Mouse (Mus musculus): ENCODE results near the gene Foxc2. TPM values are rescaled to one million over a fixed set of nuclear protein-coding genes. Genes with fewer than 3 reads are reported as not detected.

Gene Foxc2
- polyA plus RNA-seq, 1 experiment from 2014 or later = 42.5 TPM

- no peak for DNase-seq (ENCODE audit: low spot score)
- Histone ChIP-seq H3K36me3 (ENCODE audit: insufficient read depth, low read length) (no peaks in the 10 kb centered on the region), H3K4me1 (replicated peaks; ENCODE audit: insufficient read depth, low read length) (peaks cover 6% of the 10 kb centered on the region; the same call in 1 of the 2 replicates), H3K27me3 (ENCODE audit: insufficient read depth, low read length) (peaks cover 97% of the 10 kb centered on the region), H3K4me2 (ENCODE audit: low read length) (no peak overlapping the region), H3K9me3 (replicated peaks; ENCODE audit: low read length) (no peaks in the 10 kb centered on the region), H3K27ac (no peak overlapping the region), H3K4me3 (replicated peaks; ENCODE audit: low read depth, low read length) (no peak overlapping the region), H3K9ac (ENCODE audit: low read depth, low read length) (no peak overlapping the region)
- WGBS = 2% methylated on average over 10 of the region's 10 CpGs
- TF ChIP-seq CTCF (IDR thresholded peaks at IDR 0.05; ENCODE audit: low read depth) = no peak
- ATAC-seq (replicated peaks; ENCODE audit: low FRiP score, low read depth) = no peak
These were observed 41.2 kb upstream of the Foxc2 start for GRCm38 (mm10) chr8:121074848-121075145.

GRCm38 (mm10) chr8:121075936-121076335 is 40.0 kb upstream of the Foxc2 start:
- no peak overlapping the region for H3K27ac ChIP-seq
- H3K9me3 ChIP-seq (replicated peaks; ENCODE audit: low read length) = no peaks in the 10 kb centered on the region
- ATAC-seq (replicated peaks; ENCODE audit: low FRiP score, low read depth) (no peak), DNase-seq (ENCODE audit: low spot score) (no peak)
- no peak overlapping the region for H3K4me3 ChIP-seq (replicated peaks; ENCODE audit: low read depth, low read length)
- no peaks in the 10 kb centered on the region for H3K36me3 ChIP-seq (ENCODE audit: insufficient read depth, low read length)
- no peak for TF ChIP-seq CTCF (IDR thresholded peaks at IDR 0.05; ENCODE audit: low read depth)
- peaks cover 97% of the 10 kb centered on the region for H3K27me3 ChIP-seq (ENCODE audit: insufficient read depth, low read length)
- peaks cover 6% of the 10 kb centered on the region; the same call in 1 of the 2 replicates for H3K4me1 ChIP-seq (replicated peaks; ENCODE audit: insufficient read depth, low read length)
- no peak overlapping the region for H3K9ac ChIP-seq (ENCODE audit: low read depth, low read length)
- WGBS = 2% methylated on average over 13 of the region's 13 CpGs
- H3K4me2 ChIP-seq (ENCODE audit: low read length) = no peak overlapping the region

- ATAC-seq (replicated peaks; ENCODE audit: low FRiP score, low read depth) = no peak
- Histone ChIP-seq H3K9ac (ENCODE audit: low read depth, low read length) (no peak overlapping the region), H3K4me3 (replicated peaks; ENCODE audit: low read depth, low read length) (no peak overlapping the region), H3K9me3 (replicated peaks; ENCODE audit: low read length) (no peaks in the 10 kb centered on the region), H3K36me3 (ENCODE audit: insufficient read depth, low read length) (no peaks in the 10 kb centered on the region), H3K4me1 (replicated peaks; ENCODE audit: insufficient read depth, low read length) (peaks cover 6% of the 10 kb centered on the region; the same call in 1 of the 2 replicates), H3K27me3 (ENCODE audit: insufficient read depth, low read length) (peaks cover 96% of the 10 kb centered on the region), H3K4me2 (ENCODE audit: low read length) (no peak overlapping the region), H3K27ac (no peak overlapping the region)
- no peak for DNase-seq (ENCODE audit: low spot score)
- WGBS = 10% methylated on average over 7 of the region's 7 CpGs
- TF ChIP-seq CTCF (IDR thresholded peaks at IDR 0.05; ENCODE audit: low read depth) = no peak
These were observed 39.4 kb upstream of the Foxc2 start for GRCm38 (mm10) chr8:121076555-121076954.

- no peak overlapping the region for H3K9ac ChIP-seq (ENCODE audit: low read depth, low read length)
- H3K27me3 ChIP-seq (ENCODE audit: insufficient read depth, low read length) = peaks cover 97% of the 10 kb centered on the region
- no peak for TF ChIP-seq CTCF (IDR thresholded peaks at IDR 0.05; ENCODE audit: low read depth)
- ATAC-seq (replicated peaks; ENCODE audit: low FRiP score, low read depth) = no peak
- WGBS = 4% methylated on average over 14 of the region's 14 CpGs
- 0 out of 2 replicates have a peak, but pooled peaks cover under 1% of the 10 kb centered on the region for H3K4me1 ChIP-seq (replicated peaks; ENCODE audit: insufficient read depth, low read length)
- H3K9me3 ChIP-seq (replicated peaks; ENCODE audit: low read length) = no peaks in the 10 kb centered on the region
- no peak overlapping the region for H3K27ac ChIP-seq
- no peak overlapping the region for H3K4me3 ChIP-seq (replicated peaks; ENCODE audit: low read depth, low read length)
- H3K36me3 ChIP-seq (ENCODE audit: insufficient read depth, low read length) = no peaks in the 10 kb centered on the region
- H3K4me2 ChIP-seq (ENCODE audit: low read length) = no peak overlapping the region
- no peak for DNase-seq (ENCODE audit: low spot score)
These were observed 37.2 kb upstream of the Foxc2 start for GRCm38 (mm10) chr8:121078721-121079120.

GRCm38 (mm10) chr8:121079201-121079600 is 36.8 kb upstream of the Foxc2 start:
- H3K4me1 ChIP-seq (replicated peaks; ENCODE audit: insufficient read depth, low read length) = peaks cover 3% of the 10 kb centered on the region; the same call in 1 of the 2 replicates
- ATAC-seq (replicated peaks; ENCODE audit: low FRiP score, low read depth) = no peak
- H3K4me3 ChIP-seq (replicated peaks; ENCODE audit: low read depth, low read length) = no peak overlapping the region
- no peak for DNase-seq (ENCODE audit: low spot score)
- no peaks in the 10 kb centered on the region for H3K9me3 ChIP-seq (replicated peaks; ENCODE audit: low read length)
- no peak for TF ChIP-seq CTCF (IDR thresholded peaks at IDR 0.05; ENCODE audit: low read depth)
- no peak overlapping the region for H3K27ac ChIP-seq
- no peak overlapping the region for H3K4me2 ChIP-seq (ENCODE audit: low read length)
- no peak overlapping the region for H3K9ac ChIP-seq (ENCODE audit: low read depth, low read length)
- peaks cover 97% of the 10 kb centered on the region for H3K27me3 ChIP-seq (ENCODE audit: insufficient read depth, low read length)
- no peaks in the 10 kb centered on the region for H3K36me3 ChIP-seq (ENCODE audit: insufficient read depth, low read length)
- 6% methylated on average over 7 of the region's 7 CpGs for WGBS

- H3K4me2 ChIP-seq (ENCODE audit: low read length) = no peak overlapping the region
- DNase-seq (ENCODE audit: low spot score) = no peak
- H3K4me1 ChIP-seq (replicated peaks; ENCODE audit: insufficient read depth, low read length) = peaks cover 10% of the 10 kb centered on the region; the same call in 1 of the 2 replicates
- TF ChIP-seq CTCF (IDR thresholded peaks at IDR 0.05; ENCODE audit: low read depth) = no peak
- H3K4me3 ChIP-seq (replicated peaks; ENCODE audit: low read depth, low read length) = no peak overlapping the region
- ATAC-seq (replicated peaks; ENCODE audit: low FRiP score, low read depth) = no peak
- H3K27me3 ChIP-seq (ENCODE audit: insufficient read depth, low read length) = peaks cover 96% of the 10 kb centered on the region
- H3K27ac ChIP-seq = no peak overlapping the region
- no peaks in the 10 kb centered on the region for H3K36me3 ChIP-seq (ENCODE audit: insufficient read depth, low read length)
- no peak overlapping the region for H3K9ac ChIP-seq (ENCODE audit: low read depth, low read length)
- no peaks in the 10 kb centered on the region for H3K9me3 ChIP-seq (replicated peaks; ENCODE audit: low read length)
- 7% methylated on average over 12 of the region's 12 CpGs for WGBS
These were observed 36.0 kb upstream of the Foxc2 start for GRCm38 (mm10) chr8:121079944-121080343.
